8 mouse cellular contexts compared by ENCODE assay signal in genomic region chr15:101983949-101984601, GRCm38 (mm10). TPM values are rescaled to one million over a fixed set of nuclear protein-coding genes. Genes with fewer than 3 reads are reported as not detected.
A peak's percentile ranks its signal among the peaks of the same experiment; 100 is the strongest.
DNase-seq lines count a peak whose midpoint lies in the region; ATAC-seq and TF ChIP-seq lines count a peak whose summit lies in the region.

No protein-coding gene starts in this region.

- TF ChIP-seq EP300 in MEL (IDR thresholded peaks at IDR 0.05; ENCODE audit: low read depth in 1 of 2, low read length in 2 of 2): peak; percentile 26 to 51; a peak in 2 of 4 replicates
- TF ChIP-seq EP300 in lung, postnatal 0 days (IDR thresholded peaks at IDR 0.05): peak; percentile 90

- TF ChIP-seq RAD21 in MEL (IDR thresholded peaks at IDR 0.05; ENCODE audit: low read depth, low read length): peak; percentile 98

- H3K27ac ChIP-seq in MEL (ENCODE audit: control insufficient read depth, low read depth, low read length): peak overlapping the region; percentile 59
- no peak overlapping the region for H3K27ac ChIP-seq in cerebellum, adult 2 months (ENCODE audit: insufficient read depth, low read length)
- peak overlapping the region; percentile 86 for H3K27ac ChIP-seq in hindbrain, embryonic 10.5 days
- H3K27ac ChIP-seq in lung, postnatal 0 days (ENCODE audit: low read length): peak overlapping the region; percentile 88

- TF ChIP-seq CTCF in MEL (IDR thresholded peaks at IDR 0.05 in 2 of 3, conservative IDR thresholded peaks at IDR 0.05 in 1 of 3; ENCODE audit: control insufficient read depth in 1 of 3, insufficient read depth in 1 of 3, low read depth in 2 of 3, low read length in 3 of 3, poor library complexity in 1 of 3, severe bottlenecking in 1 of 3): peak; percentile 97 to 98 (median 98)
- peak; percentile 92 for TF ChIP-seq CTCF in cerebellum, adult 2 months (IDR thresholded peaks at IDR 0.05; ENCODE audit: borderline replicate concordance, insufficient read depth, low read depth, low read length)
- peak; percentile 95 for TF ChIP-seq CTCF in lung, postnatal 0 days (IDR thresholded peaks at IDR 0.05)

- no peaks in the 10 kb centered on the region for H3K79me2 ChIP-seq in MEL (ENCODE audit: control insufficient read depth, insufficient read depth, low read length, poor library complexity)

- DNase-seq in MEL (ENCODE audit: low read depth, low spot score): peak; percentile 100
- peak; percentile 79 to 83 for DNase-seq in cerebellum, adult 2 months
- peak; percentile 98 for DNase-seq in forelimb bud, embryonic 11.5 days (ENCODE audit: low read depth, low spot score)
- DNase-seq in hindbrain, embryonic 10.5 days (ENCODE audit: low spot score): peak; percentile 96
- DNase-seq in layer of hippocampus, adult 9-11 months: peak; percentile 95
- peak; percentile 98 for DNase-seq in lung, postnatal 0 days (ENCODE audit: low spot score)
- DNase-seq in ovary, postnatal 14 days (ENCODE audit: low spot score): peak; percentile 96
- DNase-seq in thymus, postnatal 14 days: peak; percentile 82

- no peaks in the 10 kb centered on the region for H3K27me3 ChIP-seq in MEL (ENCODE audit: control insufficient read depth in 1 of 2, insufficient read depth in 2 of 2, low read length in 2 of 2)
- H3K27me3 ChIP-seq in cerebellum, adult 2 months (ENCODE audit: control insufficient read depth, insufficient read depth, low read length): no peaks in the 10 kb centered on the region
- H3K27me3 ChIP-seq in hindbrain, embryonic 10.5 days (ENCODE audit: insufficient read depth, poor library complexity, severe bottlenecking): peaks cover 6% of the 10 kb centered on the region; the same call in 1 of the 2 replicates
- no peaks in the 10 kb centered on the region for H3K27me3 ChIP-seq in lung, postnatal 0 days (replicated peaks; ENCODE audit: insufficient read depth, low read length)

- peak; percentile 94 for ATAC-seq in lung, postnatal 0 days

- peak overlapping the region; percentile 45 to 52 for H3K4me3 ChIP-seq in MEL (ENCODE audit: control insufficient read depth in 1 of 2, insufficient read depth in 1 of 2, low read depth in 2 of 2, low read length in 2 of 2)
- no peak overlapping the region for H3K4me3 ChIP-seq in cerebellum, adult 2 months (replicated peaks; ENCODE audit: insufficient read depth, low read depth, low read length)
- H3K4me3 ChIP-seq in hindbrain, embryonic 10.5 days: peak overlapping the region; percentile 44
- H3K4me3 ChIP-seq in lung, postnatal 0 days (ENCODE audit: low read depth, low read length): no peak overlapping the region

- no peaks in the 10 kb centered on the region for H3K9me3 ChIP-seq in MEL (replicated peaks; ENCODE audit: insufficient read depth, low read length)
- H3K9me3 ChIP-seq in hindbrain, embryonic 10.5 days: no peaks in the 10 kb centered on the region
- no peaks in the 10 kb centered on the region for H3K9me3 ChIP-seq in lung, postnatal 0 days (ENCODE audit: low read length)

- TF ChIP-seq POLR2A in MEL (IDR thresholded peaks at IDR 0.05; ENCODE audit: control insufficient read depth in 1 of 2, insufficient read depth in 1 of 2, low read depth in 1 of 2, low read length in 2 of 2, poor library complexity in 1 of 2): 0 out of 4 replicates have a peak, but pooled peaks of 1 of the 2 experiments have one; percentile 45
- TF ChIP-seq POLR2A in cerebellum, adult 2 months (IDR thresholded peaks at IDR 0.05; ENCODE audit: borderline replicate concordance, insufficient read depth, low read length): no peak

- H3K4me2 ChIP-seq in lung, postnatal 0 days (replicated peaks; ENCODE audit: low read depth, low read length): peak overlapping the region; percentile 47

- H3K4me1 ChIP-seq in MEL (ENCODE audit: control insufficient read depth in 1 of 2, insufficient read depth in 2 of 2, low read length in 2 of 2): peaks cover 4 to 23% of the 10 kb centered on the region in 2 experiments; a peak in 3 of 4 replicates
- H3K4me1 ChIP-seq in cerebellum, adult 2 months (ENCODE audit: control insufficient read depth, insufficient read depth, low read length): no peaks in the 10 kb centered on the region
- peaks cover 17% of the 10 kb centered on the region for H3K4me1 ChIP-seq in hindbrain, embryonic 10.5 days (replicated peaks)
- H3K4me1 ChIP-seq in lung, postnatal 0 days (ENCODE audit: insufficient read depth, low read depth, low read length): peaks cover 4% of the 10 kb centered on the region; the same call in 1 of the 2 replicates

- 4% methylated on average over 15 of the region's 15 CpGs for WGBS in cerebellum, adult 2 months
- WGBS in hindbrain, embryonic 10.5 days: 4% methylated on average over 15 of the region's 15 CpGs
- under 1% methylated on average over 15 of the region's 15 CpGs for WGBS in lung, postnatal 0 days

- peaks cover 0 to 2% of the 10 kb centered on the region in 2 experiments; a peak in 2 of 4 replicates for H3K36me3 ChIP-seq in MEL (ENCODE audit: control insufficient read depth in 1 of 2, insufficient read depth in 2 of 2, low read length in 2 of 2)
- no peaks in the 10 kb centered on the region for H3K36me3 ChIP-seq in hindbrain, embryonic 10.5 days
- H3K36me3 ChIP-seq in lung, postnatal 0 days (ENCODE audit: insufficient read depth, low read length): no peaks in the 10 kb centered on the region

- H3K9ac ChIP-seq in MEL (ENCODE audit: control insufficient read depth, low read depth, low read length, poor library complexity, severe bottlenecking): peak overlapping the region; percentile 60
- no peak overlapping the region for H3K9ac ChIP-seq in lung, postnatal 0 days (replicated peaks; ENCODE audit: low read depth)

TF ChIP-seq in MEL, 35 proteins besides CTCF, POLR2A, EP300 and RAD21 (continues in another document):
- TF ChIP-seq E2F4 (IDR thresholded peaks at IDR 0.05; ENCODE audit: borderline replicate concordance, low read depth, low read length): peak; percentile 71; the same call in 1 of the 2 replicates
- TF ChIP-seq SMC3 (IDR thresholded peaks at IDR 0.05; ENCODE audit: low read depth, low read length): peak; percentile 98
- TF ChIP-seq CHD1 (IDR thresholded peaks at IDR 0.05; ENCODE audit: low read depth, low read length): 0 out of 2 replicates have a peak, but pooled peaks have one; percentile 58
- TF ChIP-seq MAZ (IDR thresholded peaks at IDR 0.05; ENCODE audit: low read depth, low read length): peak; percentile 83
- peak; percentile 49; the same call in 1 of the 2 replicates for TF ChIP-seq ETS1 (IDR thresholded peaks at IDR 0.05; ENCODE audit: low read depth, low read length)
- peak; percentile 91 for TF ChIP-seq BHLHE40 (IDR thresholded peaks at IDR 0.05; ENCODE audit: borderline replicate concordance, low read depth, low read length)
- TF ChIP-seq ELF1 (IDR thresholded peaks at IDR 0.05; ENCODE audit: low read depth, low read length): peak; percentile 88
- no peak; the same call in 1 of the 2 replicates for TF ChIP-seq POLR2AphosphoS2 (IDR thresholded peaks at IDR 0.05; ENCODE audit: low read length)
- peak; percentile 80 for TF ChIP-seq ZNF384 (IDR thresholded peaks at IDR 0.05; ENCODE audit: low read depth, low read length)
- peak; percentile 68 for TF ChIP-seq NELFE (IDR thresholded peaks at IDR 0.05; ENCODE audit: low read depth, low read length)
- TF ChIP-seq TBP (IDR thresholded peaks at IDR 0.05; ENCODE audit: low read depth, low read length): 0 out of 2 replicates have a peak, but pooled peaks have one; percentile 4
- TF ChIP-seq UBTF (IDR thresholded peaks at IDR 0.05; ENCODE audit: borderline replicate concordance, insufficient read depth, low read depth, low read length): no peak
- peak; percentile 42; the same call in 1 of the 2 replicates for TF ChIP-seq GATA1 (IDR thresholded peaks at IDR 0.05; ENCODE audit: low read depth, low read length)

RNA-seq across cellular contexts. Expression of gene Krt8, which starts 20.2 kb away (rescaled TPM):
- total RNA-seq in MEL (2012; rRNA removed): 0.69 and 0.75 TPM in 2 replicates
- polyA plus RNA-seq in MEL (2012; ENCODE audit: insufficient read depth in 1 of 2, insufficient read length in 2 of 2, low read depth in 1 of 2, low replicate concordance in 2 of 2, missing spikeins in 1 of 2): under 1 TPM in 1 of 2 experiments, not detected in 1; 0.93 TPM
- polyA plus RNA-seq in cerebellum, adult 2 months (2012; rRNA removed): 0.61 and 1.1 TPM in 2 replicates
- 43.1 and 55.5 TPM in 2 replicates for polyA plus RNA-seq in hindbrain, embryonic 10.5 days (2016; fragmentation: Nextera tagmentation; extraction: Ambion mirVana)
- polyA plus RNA-seq in lung, postnatal 0 days (2015; fragmentation: Nextera tagmentation; extraction: Ambion mirVana): 353 and 389 TPM in 2 replicates

RNA-seq across cellular contexts. Expression of gene Krt78, which starts 30.0 kb away (rescaled TPM):
- 0.08 and 0.13 TPM in 2 replicates for total RNA-seq in MEL (2012; rRNA removed)
- under 1 TPM in 1 of 2 experiments, not detected in 1; 0.17 TPM for polyA plus RNA-seq in MEL (2012; ENCODE audit: insufficient read depth in 1 of 2, insufficient read length in 2 of 2, low read depth in 1 of 2, low replicate concordance in 2 of 2, missing spikeins in 1 of 2)
- 0.03 TPM in 1 of 2 replicates, not detected in the other for polyA plus RNA-seq in cerebellum, adult 2 months (2012; rRNA removed)
- polyA plus RNA-seq in hindbrain, embryonic 10.5 days (2016; fragmentation: Nextera tagmentation; extraction: Ambion mirVana): not detected in 2 replicates
- polyA plus RNA-seq in lung, postnatal 0 days (2015; fragmentation: Nextera tagmentation; extraction: Ambion mirVana): 0.08 and 0.20 TPM in 2 replicates

RNA-seq across cellular contexts. Expression of gene Krt18, which starts 43.9 kb away (rescaled TPM):
- 0.08 TPM in 1 of 2 replicates, not detected in the other for total RNA-seq in MEL (2012; rRNA removed)
- not detected for polyA plus RNA-seq in MEL (2012; ENCODE audit: insufficient read depth in 1 of 2, insufficient read length in 2 of 2, low read depth in 1 of 2, low replicate concordance in 2 of 2, missing spikeins in 1 of 2)
- polyA plus RNA-seq in cerebellum, adult 2 months (2012; rRNA removed): 1.1 and 2.1 TPM in 2 replicates
- polyA plus RNA-seq in hindbrain, embryonic 10.5 days (2016; fragmentation: Nextera tagmentation; extraction: Ambion mirVana): 38.6 and 53.5 TPM in 2 replicates
- 235 and 248 TPM in 2 replicates for polyA plus RNA-seq in lung, postnatal 0 days (2015; fragmentation: Nextera tagmentation; extraction: Ambion mirVana)

RNA-seq across cellular contexts. Expression of gene Krt79, which starts 44.0 kb away (rescaled TPM):
- not detected in 2 replicates for total RNA-seq in MEL (2012; rRNA removed)
- polyA plus RNA-seq in MEL (2012; ENCODE audit: insufficient read depth in 1 of 2, insufficient read length in 2 of 2, low read depth in 1 of 2, low replicate concordance in 2 of 2, missing spikeins in 1 of 2): not detected
- polyA plus RNA-seq in cerebellum, adult 2 months (2012; rRNA removed): not detected in 2 replicates
- polyA plus RNA-seq in hindbrain, embryonic 10.5 days (2016; fragmentation: Nextera tagmentation; extraction: Ambion mirVana): 0.18 TPM in 1 of 2 replicates, not detected in the other
- 1.0 and 1.4 TPM in 2 replicates for polyA plus RNA-seq in lung, postnatal 0 days (2015; fragmentation: Nextera tagmentation; extraction: Ambion mirVana)

RNA-seq across cellular contexts. Expression of gene Krt4, which starts 59.5 kb away (rescaled TPM):
- not detected in 2 replicates for total RNA-seq in MEL (2012; rRNA removed)
- not detected for polyA plus RNA-seq in MEL (2012; ENCODE audit: insufficient read depth in 1 of 2, insufficient read length in 2 of 2, low read depth in 1 of 2, low replicate concordance in 2 of 2, missing spikeins in 1 of 2)
- polyA plus RNA-seq in cerebellum, adult 2 months (2012; rRNA removed): 0.05 TPM in 1 of 2 replicates, not detected in the other
- polyA plus RNA-seq in hindbrain, embryonic 10.5 days (2016; fragmentation: Nextera tagmentation; extraction: Ambion mirVana): not detected in 2 replicates
- 2.5 and 2.9 TPM in 2 replicates for polyA plus RNA-seq in lung, postnatal 0 days (2015; fragmentation: Nextera tagmentation; extraction: Ambion mirVana)

Comparison
In these comparisons a context has a peak if more than half of its experiments do, and no peak if none do; other contexts are left out.
1. H3K4me3 ChIP-seq: peak in MEL (2 of 2) and hindbrain, embryonic 10.5 days (single experiment); none in cerebellum, adult 2 months (single experiment) and lung, postnatal 0 days (single experiment).
2. RNA of gene Krt8, which starts 20.2 kb away (polyA plus RNA-seq): 353 to 389 TPM in lung, postnatal 0 days and 43.1 to 55.5 TPM in hindbrain, embryonic 10.5 days; 0.93 TPM in MEL and 0.61 to 1.1 TPM in cerebellum, adult 2 months; every median in the first group is over 10 times any median in the second.
3. RNA of gene Krt18, which starts 43.9 kb away (polyA plus RNA-seq): 235 to 248 TPM in lung, postnatal 0 days and 38.6 to 53.5 TPM in hindbrain, embryonic 10.5 days; 1.1 to 2.1 TPM in cerebellum, adult 2 months and not detected in MEL; every median in the first group is over 10 times any median in the second.
4. Peak in every context shown above with its lines, with median percentiles within 50 percentile points of each other: DNase-seq and CTCF ChIP-seq.